Mouse (Mus musculus) liver, embryonic 14.5 days (tissue): ENCODE results near the gene Dnah10.
A peak's percentile ranks its signal among the peaks of the same experiment; 100 is the strongest.

Experiments used
- CTCF ChIP-seq: IDR thresholded peaks from 2 replicates; pipeline ENCODE4 v1.5.1; 2016; ENCODE audit warnings: antibody characterized with exemption, low read depth, control low read depth
- EP300 ChIP-seq: IDR thresholded peaks from 2 replicates; pipeline ENCODE4 v1.6.1; 2016; ENCODE audit warnings: antibody characterized with exemption, low read depth

DNA sequence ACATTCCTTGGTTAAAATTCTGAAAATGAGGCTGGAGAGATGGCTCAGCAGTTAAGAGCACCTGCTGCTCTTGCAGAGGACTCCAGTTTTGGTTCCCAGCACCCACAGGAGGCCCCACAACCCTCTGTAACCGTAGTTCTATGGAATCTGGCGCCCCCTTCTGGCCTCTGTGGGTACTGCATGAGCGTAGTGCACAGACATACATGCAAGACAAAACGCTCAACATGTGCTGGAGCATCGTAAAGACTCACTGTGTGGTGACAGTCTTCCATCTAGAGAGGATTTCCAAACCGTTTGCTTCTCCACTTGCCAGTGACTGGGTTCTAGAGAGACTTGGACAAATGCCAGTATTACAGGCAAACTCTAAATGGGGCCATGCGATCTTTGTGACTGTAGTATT is 60.8 kb downstream of the Dnah10 start:
- TF ChIP-seq EP300, result no peak
- peak; percentile 79 for TF ChIP-seq CTCF
